Mouse (Mus musculus) spleen, adult 12 weeks (tissue): Measurements from ENCODE around the gene Gm42417.

Experiments
- DNase-seq: peaks from one replicate; pipeline ENCODE4 v3.0.0; 2022; ENCODE audit warnings: low spot score

Gene Gm42417

DNA sequence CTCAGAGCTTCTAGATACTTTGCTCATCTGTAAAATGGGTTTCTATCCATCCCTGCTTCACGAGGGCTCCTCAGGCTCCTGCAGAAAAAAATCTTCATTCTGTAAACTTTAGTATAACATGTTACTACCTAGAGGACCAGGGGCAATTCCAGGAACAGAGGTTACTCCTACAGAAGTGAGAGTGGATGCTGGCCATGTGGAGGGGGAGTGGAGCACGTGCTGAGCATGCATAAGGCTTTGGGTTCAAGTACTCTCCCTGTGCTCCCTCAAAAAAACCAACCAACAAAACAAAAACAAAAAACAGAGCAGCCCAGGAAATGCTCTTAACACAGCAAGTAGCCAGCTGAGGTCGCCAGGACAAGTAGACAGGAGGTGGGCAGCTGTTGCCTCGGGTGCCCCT lies 24.4 kb upstream of the Gm42417 start:
- no peak for DNase-seq

- no peak for DNase-seq
Observed at GRCm38 (mm10) chr1:36563197-36563596, 24.0 kb upstream of the Gm42417 start.

GRCm38 (mm10) chr1:36562388-36562787 lies 23.2 kb upstream of the Gm42417 start:
- no peak for DNase-seq

- DNase-seq = no peak
Observed at GRCm38 (mm10) chr1:36560903-36561302, 21.7 kb upstream of the Gm42417 start.

DNA sequence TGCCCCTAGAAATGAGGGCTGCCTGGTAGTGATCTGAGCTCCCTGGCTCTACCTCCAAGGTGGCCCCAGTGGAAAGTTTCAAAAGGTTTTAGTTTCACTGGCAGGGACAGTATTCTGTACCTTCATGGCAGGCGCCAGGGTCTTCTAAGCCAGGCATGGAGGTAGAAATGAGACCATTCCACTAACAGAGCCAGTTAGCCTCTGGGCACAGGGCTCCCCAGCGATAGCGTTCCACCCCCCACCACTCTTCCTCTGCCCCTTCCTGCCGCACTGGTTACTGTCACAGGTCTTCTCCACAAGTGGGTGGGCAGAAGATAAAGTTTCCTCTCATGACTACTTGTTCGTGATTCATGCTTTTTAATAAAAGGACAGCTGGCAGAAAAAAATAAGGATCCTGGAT lies 20.7 kb upstream of the Gm42417 start:
- no peak for DNase-seq

DNA sequence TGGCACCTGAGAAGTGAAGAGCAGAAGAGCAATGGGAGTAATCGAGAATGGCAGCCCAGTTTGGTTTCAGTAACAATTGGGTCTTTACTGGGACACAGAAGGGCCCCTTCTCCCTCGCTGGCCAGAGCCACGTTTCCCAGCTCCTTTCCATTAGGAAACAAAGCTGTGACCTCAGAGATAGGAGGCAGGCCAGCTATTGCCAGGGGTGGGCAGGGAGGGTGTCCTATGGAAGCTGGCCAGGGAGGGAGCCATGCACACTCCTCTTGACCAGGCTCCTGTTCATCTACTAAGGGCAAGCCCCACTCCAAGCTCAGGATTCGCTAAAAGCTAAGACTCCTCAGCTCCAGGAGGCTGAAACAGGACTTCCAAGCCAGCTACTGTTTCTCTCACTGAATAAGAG lies 20.0 kb upstream of the Gm42417 start:
- DNase-seq = no peak

GRCm38 (mm10) chr1:36558031-36558993 lies 19.1 kb upstream of the Gm42417 start, which contains the start of gene Sema4c:
TSS of gene Sema4c (minus strand) at chr1:36558349.
- DNase-seq = no peak

GRCm38 (mm10) chr1:36557457-36558011 lies 18.3 kb upstream of the Gm42417 start:
- no peak for DNase-seq

DNA sequence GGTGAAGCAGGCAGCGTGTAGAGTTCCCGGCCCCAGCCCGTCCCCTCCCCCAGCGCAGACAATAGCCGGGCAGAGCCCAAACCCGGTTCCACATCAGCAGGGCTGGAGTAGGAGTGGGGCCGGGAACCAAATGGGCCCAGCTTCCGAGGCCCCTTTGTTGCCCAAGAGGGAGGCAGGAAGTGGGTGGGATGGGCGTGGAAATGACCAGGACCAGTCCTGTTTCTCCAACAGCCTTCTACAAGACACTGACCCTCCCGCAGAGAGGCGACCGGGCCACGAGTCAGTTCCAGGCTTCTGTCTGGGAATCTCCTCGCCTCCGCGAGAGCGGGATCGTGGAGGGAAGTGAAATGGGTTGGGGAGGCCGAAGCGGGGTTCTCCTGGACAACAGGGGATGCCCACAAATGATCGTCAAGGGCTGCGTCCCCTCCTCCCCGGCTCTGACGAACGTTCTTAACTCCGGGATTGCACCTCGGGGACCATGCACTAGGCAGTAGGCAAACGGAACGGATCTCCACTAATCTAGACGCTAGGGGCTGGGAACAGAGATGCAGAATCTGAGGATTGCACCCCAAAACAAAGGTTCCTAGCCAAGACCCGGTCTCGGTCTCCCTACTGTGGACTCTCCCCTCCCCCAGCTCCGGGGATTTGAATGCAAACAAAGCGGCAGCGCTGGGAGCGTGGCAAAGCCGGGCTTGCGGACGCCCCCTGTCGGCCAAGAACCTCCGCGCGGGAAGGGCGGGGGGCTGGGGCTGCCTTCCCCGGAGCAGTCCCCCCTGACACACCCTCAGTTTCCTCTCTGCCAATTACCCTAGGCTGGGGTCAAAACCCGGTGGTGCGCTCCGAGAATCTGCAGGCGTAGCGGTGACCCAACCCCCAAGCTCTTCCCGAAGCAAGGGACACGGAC lies 17.6 kb upstream of the Gm42417 start:
- DNase-seq = peak; percentile 25

DNA sequence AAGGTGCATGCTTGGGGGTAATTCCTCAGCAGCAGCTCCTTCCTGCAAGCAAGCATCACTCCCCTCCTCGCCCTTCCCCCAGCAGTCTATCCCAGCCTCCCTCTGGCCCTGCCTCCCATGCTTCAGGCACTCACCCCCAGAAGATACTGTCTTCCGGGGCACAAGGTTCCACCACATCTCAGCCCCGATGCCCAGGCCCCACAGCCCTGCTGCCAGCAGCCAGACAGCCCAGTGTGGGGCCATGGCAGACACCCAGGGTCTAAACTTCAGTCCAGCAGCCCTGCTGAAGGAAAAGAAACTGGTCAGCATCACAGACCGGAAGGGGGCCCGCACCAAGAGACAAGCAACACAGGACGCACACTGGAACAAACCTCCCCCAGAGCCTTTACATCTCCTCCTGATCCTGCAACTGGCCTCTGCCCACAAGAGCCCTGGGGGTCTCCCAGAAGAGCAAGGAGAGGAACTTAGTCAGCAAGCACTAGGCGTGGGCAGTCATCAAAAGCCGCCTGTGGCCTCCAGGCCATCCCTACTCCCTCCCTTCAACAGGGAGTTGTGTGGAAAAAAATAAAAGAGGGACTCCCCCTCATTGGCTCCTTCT lies 16.7 kb upstream of the Gm42417 start:
- no peak for DNase-seq

DNA sequence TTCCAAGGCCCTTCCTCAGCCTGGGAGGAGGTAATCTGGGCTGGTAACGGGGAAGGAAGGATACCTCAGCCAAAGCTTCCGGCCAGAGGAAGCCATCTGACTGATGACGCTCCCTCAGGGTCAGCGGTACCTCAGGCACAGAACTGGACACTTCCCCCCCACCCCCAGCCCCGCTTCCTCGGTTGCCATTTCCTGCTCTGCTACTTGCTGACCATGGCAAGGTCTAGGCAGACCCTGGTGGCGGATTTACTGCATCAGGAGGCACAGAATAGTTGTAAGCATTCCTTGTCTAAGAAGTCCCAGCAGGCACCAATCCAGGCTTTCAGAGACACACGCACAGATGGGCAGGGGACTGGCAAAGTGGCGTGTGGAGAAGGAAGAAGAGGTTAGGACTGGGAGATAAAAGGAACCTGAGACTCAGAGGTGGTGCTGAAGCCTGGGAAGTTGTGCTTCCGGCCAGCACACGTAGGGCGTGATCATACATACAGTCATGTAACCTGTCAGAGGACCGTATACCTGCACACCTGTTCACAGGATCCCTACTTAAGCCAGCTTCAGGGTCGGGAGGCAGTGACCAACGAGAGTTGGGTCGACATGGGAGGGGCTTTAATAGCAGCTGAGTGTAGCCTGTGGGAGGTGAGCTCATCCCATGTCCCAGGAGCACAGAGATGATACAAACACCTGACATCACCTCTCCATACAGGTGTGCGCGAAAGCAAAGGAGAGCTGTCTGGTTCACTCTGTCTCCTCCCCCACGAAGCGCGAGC lies 15.6 kb upstream of the Gm42417 start:
- no peak for DNase-seq

DNA sequence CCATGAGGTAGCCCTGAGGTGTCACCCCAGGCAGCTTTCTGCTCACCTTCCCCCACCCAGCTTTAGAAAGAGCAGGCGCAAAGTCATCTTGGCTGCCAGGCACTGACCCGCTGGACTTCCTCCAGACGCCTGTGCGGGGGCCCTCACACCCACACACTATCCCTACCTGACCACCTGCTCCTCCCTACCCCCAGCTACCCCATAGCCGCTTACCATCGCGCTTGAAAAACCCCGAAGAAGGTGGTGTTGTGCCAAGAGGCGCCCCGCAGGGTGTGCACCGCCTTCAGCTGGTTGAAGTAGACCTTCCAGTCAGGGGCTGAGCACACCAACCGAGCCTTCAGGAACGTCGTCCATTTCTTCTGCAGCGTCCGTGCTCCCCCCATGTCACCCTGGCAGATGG lies 13.3 kb upstream of the Gm42417 start:
- DNase-seq = no peak

- no peak for DNase-seq
Observed at GRCm38 (mm10) chr1:36551904-36552303, 12.7 kb upstream of the Gm42417 start.

GRCm38 (mm10) chr1:36550075-36550863 lies 11.0 kb upstream of the Gm42417 start:
- no peak for DNase-seq

DNA sequence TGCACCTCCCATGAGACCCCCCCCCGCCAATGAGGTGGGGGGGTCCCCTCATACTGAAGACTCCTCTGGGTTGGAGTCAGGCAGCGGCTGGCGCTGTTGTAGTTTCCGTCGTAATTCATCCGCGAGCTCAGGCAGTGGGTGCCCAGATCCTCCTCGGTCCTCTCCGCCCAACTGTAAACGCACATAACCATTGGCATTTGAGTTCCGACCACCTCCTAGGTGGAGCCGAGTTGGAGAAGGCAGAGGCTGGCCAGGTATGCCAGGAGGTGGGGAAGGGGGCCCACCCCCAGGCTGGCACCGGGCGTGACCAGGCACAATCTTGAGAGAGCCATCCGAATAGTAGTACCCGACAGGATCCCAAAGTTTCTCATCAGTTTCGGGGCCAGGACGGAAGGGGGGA lies 10.3 kb upstream of the Gm42417 start:
- DNase-seq = no peak

DNA sequence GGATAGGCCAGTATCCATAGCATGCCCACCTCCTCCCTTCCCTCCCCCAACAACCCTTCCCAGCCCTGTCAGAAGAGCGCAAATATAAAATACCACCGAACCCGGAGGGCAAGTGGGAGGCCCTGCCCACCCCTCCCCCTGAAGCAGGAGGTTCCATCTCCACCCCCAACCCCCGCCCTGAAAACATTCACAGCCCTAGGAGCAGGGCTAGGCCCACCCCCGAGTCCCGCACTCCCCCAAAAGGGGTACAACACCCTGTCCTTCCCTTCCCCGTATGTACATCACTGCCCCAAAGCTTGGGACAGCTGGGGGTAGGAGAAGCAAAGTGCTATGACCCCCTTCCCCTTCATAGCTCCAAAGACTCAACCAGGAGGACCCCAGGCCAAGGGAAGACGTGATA lies 9.5 kb upstream of the Gm42417 start:
- DNase-seq = no peak

DNA sequence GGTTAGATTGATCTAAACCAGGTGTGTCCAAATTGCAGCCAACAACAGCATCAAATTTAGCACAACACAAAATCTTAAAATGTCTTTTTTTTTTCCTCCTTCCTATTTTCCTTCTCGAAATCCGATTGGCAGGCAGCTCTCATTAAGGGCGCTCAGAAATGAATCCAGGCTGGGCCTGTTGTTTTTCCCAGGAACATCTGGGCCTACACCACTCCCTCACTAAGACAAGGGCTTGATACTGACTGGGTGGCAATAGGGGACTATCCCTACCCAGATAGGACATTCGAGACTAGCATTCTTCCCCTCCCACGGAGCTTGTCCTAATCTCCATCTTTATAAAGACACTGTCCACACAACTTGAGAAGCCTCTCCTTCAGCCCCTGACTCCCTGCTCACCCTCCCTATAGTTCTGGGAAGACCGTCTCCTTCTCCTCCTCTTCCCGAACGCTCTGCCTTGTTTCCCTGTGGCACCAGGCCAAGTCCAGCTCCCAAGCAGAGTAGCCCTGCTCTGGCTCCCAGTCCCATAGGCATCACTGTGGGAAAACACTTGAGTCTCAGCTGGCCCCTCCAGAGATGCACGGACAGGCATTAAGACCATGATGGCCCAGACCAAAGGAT lies 8.9 kb upstream of the Gm42417 start:
- DNase-seq = no peak

DNA sequence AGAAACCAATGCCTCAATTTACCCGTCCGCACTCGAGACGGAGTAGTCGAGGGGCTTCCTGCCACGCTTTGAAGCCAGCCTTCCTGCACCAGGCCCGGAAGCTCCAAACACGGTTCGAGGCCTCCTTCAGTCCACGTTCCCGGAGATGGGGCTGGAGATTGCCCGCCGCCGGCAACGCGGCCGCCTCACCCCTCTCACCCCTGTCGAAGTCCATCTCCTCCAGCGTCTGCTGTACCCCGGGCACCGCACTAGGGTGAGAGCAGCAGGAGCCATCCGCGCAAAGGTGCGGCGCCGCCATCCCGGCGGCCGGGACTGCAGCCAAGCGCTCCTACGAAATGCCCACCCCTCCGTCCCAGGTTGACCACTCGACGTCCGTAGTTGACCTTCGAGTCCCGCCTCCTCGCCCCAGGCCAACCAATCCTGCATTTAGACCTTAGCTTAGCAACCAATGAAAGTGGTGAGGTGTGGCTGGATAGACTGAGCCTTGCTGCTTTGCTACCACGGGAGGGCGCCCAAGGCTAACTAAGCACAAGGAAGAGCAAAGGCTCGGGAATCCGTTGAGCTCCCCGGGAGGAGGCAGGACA lies 7.8 kb upstream of the Gm42417 start, which contains the start of gene Ankrd39:
Gene Ankrd39 (minus strand): TSS at position 558 of the 584 bp plus-strand sequence.
- peak; percentile 87 for DNase-seq

DNA sequence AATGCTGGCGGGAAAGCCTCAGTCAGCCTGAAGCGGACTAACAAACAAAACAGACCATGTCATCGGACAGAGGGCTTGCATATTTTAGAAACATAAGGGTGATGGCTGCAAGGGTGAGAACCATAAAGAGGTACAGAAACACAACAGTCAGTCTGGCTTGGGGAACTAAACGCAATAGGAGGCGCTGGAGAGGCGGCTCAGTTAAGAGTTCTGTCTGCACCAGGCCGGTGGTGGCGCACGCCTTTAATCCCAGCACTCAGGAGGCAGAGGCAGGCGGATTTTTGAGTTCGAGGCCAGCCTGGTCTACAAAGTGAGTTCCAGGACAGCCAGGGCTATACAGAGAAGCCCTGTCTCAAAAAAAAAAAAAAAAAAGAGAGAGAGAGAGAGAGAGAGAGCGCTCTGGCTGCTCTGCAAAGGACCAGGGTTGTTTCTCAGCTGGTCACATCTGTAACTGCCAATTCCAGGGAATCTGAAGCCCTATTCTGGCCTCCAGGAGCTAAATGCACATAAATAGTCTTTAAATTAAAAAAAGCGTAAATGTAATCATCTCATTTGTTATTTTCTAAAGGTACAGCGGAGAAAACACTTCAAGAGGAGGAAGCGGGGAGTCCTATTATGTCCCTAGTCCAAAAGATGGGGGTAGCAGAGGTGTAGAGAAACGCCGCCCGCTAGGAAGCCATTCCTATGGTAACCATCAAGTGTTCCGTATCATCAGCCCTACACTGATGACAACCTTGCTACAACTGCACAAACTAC lies 6.8 kb upstream of the Gm42417 start:
- no peak for DNase-seq
